Mouse (Mus musculus): ENCODE results near the gene Ehd1. TPM values are rescaled to one million over a fixed set of nuclear protein-coding genes. Genes with fewer than 3 reads are reported as not detected.

Gene Ehd1
- 10 to 100 TPM; 88.2 to 90.2 TPM for total RNA-seq (2021)
- long read RNA-seq, experiment 1, transcript Ehd1-201 (5 exons, 3,353 nt) = major isoform, 78 of 95 reads
- long read RNA-seq, experiment 1, partial matches to known transcripts = 4 of 95 reads
- long read RNA-seq, experiment 1, other reads (novel, unspliced or antisense) = 13 of 95 reads
- long read RNA-seq, experiment 2, transcript Ehd1-201 (5 exons, 3,353 nt) = major isoform, 169 of 196 reads
- long read RNA-seq, experiment 2, partial matches to known transcripts = 8 of 196 reads
- long read RNA-seq, experiment 2, other reads (novel, unspliced or antisense) = 19 of 196 reads

DNA sequence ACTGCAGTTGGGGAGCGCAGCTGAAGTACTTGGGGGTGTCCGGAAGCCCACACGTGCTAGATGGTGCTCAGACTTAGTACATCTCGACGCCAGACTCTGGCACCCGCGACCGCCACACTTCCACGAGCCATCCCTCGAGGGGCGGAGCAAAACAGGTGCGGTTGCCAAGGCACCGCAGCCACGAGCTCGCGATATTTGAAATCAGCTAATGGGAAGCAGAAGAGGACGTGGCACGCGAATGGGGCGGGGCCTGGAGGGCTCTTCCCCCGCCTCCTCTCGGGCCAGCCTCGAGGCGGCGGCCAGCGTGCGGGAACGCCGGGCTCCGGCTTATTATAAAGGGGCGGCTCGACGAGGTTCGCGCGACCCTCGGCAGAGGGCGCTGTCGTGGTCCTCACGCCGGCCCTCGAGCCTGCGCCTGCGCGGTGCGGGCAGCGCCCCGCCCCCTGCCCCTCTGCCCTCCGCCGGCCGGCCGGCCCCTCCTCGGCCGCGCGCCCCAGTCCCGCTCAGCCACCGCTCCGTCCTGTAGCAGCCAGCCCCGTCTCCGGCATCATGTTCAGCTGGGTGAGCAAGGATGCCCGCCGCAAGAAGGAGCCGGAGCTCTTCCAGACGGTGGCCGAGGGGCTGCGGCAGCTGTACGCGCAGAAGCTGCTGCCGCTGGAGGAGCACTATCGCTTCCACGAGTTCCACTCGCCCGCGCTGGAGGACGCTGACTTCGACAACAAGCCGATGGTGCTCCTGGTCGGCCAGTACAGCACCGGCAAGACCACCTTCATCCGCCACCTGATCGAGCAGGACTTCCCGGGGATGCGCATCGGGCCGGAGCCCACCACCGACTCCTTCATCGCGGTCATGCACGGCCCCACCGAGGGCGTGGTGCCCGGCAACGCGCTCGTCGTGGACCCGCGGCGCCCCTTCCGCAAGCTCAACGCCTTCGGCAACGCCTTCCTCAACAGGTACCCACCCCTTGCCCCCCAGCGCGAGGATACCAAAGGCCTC is at the start of gene Ehd1:
Ehd1 (plus strand) TSS at position 300 of the 996 bp plus-strand sequence.
- peak; percentile 91 to 96 for DNase-seq (ENCODE audit: low spot score in 2 of 2)

DNA sequence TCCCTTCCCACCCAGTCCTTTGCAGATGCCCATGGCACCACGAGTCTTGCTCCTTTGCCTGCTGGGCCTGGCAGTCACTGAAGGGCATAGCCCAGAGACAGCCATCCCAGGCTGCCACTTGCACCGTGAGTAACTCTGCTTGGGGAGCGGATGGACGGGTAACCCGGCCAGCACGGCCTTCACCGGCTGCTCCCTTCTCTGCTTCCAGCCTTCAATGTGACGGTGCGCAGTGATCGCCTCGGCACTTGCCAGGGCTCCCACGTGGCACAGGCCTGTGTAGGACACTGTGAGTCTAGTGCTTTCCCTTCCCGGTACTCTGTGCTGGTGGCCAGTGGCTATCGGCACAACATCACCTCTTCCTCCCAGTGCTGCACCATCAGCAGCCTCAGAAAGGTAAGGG is 49.8 kb upstream of the Ehd1 start:
- DNase-seq (ENCODE audit: low spot score in 2 of 2) = no peak

DNA sequence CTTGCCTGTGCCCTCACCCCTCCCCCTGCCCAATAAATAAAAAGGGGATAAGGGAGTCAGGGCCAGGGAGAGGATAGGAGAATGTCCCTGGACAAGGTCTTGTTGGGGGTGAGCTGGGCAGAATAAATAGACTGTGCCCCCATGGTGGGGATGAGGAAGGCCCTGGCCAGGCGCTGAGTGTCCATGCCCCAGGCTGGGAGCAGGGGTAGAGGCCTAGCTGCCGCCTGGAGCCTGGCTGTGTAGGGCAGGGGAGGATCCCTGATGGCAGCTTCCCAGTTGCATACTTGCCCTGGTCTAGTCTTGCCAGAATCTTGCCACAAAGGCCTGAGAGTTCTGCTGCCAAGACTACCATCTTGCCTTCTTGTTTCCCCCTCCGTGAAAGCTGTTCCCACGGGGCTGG is 48.7 kb upstream of the Ehd1 start:
- no peak for DNase-seq (ENCODE audit: low spot score in 2 of 2)

DNA sequence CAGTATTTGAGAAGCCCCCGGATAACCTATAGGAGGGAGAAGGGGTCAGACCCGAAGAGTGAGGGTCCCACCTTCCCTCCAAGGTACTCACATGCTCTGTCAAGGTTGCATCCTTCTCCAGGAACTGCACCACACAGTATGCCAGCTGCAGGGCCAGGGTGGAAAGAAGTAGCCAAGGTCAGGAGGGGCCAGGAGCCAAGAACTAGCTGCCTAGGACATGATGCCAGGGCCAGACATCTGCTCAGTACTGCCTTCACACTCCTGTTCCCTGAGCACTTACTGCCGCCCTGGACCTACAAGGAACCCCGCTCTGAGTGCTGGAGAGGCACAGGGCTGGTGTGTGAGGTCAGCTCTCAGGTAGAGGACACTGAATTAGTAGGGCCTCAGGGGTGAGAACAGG is 46.1 kb upstream of the Ehd1 start:
- peak in 1 of 2 experiments; percentile 47 for DNase-seq (ENCODE audit: low spot score in 2 of 2)

DNA sequence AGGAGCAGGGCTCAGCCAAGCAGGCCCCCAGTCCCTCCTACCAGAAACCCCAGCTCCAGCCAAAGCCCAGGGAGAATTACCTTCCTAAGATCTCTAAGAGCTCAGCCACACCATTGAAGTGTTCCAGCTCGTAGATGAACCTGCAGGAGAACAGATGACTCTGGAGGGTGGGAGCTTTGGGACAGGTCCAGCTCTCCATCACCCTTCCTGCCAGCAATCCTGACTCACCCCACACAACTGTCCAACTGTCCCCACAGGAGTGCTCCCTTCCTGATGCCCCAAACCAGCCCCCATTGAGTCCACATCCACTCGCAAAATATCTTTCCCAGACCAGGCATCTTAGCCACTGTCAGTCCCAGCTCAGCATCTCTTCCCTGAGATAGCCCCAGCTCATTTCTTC is 45.5 kb upstream of the Ehd1 start:
- DNase-seq (ENCODE audit: low spot score in 2 of 2) = no peak

DNA sequence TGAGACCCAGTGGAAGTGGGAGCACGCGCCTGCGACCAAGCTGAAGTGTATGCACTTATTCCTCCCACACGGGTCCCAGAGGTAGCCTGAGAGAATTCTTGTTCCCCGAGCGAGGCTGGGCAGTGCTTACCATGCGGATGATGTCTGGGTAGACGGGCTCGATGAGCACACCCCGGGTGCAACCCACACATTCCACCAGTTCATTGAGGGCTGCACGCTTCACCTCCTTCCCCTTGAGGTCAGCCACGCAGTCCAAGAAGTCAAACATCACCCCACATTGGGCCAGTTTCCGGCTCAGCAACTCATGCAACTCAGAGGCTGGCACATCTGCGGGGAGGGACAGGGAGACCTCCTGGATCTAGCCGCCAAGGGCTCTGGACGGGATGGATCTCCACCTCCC is 42.9 kb upstream of the Ehd1 start:
- DNase-seq (ENCODE audit: low spot score in 2 of 2) = no peak

DNA sequence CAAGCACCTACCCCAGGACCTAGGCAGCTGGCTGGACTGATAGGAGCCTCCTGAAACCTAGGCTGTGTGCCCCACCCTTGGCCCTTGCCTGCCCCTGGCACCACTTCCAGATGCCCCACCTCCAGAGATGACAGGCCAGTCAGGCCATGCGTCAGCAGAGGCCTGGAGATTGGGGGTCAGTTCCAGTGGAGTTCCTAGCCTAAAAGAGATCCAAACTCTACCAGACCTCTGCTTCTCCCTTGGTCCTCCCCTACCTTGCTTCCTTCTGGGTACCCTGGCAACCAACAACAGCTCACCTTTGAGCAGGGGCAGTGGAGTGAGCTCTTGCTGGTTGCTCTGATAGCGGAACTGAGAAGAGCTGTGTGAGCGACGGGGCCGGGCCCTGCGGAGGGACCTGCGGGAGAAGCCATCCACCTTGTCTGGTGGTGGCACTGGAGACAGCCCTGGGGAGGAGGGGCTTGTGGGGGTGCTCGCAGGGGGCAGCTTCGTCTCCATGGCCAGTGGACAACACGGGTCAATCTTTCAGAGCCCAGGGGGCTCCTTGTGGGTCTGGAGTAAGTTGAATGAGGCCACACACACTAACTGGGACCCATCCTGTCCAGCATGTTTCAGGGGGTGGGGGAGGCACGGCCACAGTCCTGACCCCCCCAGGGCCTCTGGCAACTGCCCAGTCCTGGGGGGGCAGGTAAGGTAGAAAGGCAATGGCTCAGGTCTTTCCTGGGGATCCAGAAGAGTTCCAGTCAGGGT is 42.0 kb upstream of the Ehd1 start:
- no peak for DNase-seq (ENCODE audit: low spot score in 2 of 2)

DNA sequence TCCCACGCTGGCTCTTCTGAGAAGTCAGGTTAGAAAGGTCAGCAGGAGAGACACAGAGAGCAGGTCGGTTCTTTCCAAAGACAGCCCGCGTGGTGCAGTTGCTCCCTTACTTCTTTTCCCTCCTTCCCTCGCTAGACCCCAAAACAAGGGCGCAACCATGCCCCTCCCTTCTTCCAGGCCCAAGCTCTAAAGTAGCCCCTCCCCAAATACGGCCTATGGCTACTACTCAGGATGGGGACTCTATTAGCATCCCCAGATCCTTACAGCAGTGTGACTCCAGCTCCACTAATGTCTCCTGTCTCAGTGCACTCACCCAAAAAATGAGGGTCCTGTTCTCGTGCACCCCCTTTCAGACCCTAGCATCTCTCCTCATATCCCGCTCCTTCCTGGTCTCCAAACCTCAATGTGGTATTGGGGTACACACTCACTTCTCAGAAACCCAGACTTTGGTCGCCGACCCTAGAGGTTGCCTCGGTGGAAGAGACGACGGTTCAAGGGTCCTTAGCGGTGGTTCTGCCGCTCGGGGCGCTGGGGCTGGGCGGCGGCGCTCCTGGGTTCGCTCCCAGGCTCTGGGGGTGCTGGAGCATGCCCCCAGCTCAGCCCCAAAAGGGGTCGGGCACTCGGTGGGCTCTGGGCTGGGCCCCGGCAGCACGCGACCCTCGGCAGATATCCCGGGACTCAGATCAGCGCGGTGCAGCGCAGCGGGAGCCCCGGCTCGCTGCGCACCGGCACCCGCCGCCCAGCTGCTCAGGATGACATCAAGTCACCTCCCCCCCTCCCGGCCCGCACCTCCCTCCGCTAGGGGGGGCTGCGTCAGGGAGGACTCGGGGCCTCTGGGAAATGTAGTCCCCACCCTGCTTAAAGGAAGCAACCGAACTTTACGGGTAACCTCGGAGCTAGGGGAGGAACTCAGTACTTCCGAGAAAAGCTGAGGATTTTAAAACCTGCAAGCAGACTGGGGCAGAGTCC is 41.2 kb upstream of the Ehd1 start, which contains the start of gene Ppp2r5b:
Ppp2r5b (minus strand) TSS at position 789 of the 969 bp plus-strand sequence.
- DNase-seq (ENCODE audit: low spot score in 2 of 2) = peak; percentile 79 to 96

DNA sequence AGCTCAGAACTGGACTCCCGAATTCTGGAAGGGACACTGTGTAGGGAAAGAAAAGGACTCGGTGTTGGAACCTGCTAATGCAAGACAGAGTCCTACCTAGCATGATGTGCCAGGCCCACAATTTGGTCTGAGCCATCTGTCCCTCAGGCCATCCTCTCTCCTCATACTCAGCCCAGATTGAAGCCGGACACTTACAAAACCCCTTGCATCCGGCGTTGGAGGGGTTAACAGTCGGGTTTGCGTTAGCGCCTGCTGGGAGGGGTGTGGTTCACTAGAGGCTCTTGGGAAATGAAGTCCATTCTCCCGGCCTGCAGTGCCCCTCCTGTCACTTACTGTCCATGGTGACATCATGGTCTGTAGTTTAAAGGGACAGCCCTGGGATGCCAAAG is 40.5 kb upstream of the Ehd1 start:
- peak; percentile 67 to 79 for DNase-seq (ENCODE audit: low spot score in 2 of 2)

DNA sequence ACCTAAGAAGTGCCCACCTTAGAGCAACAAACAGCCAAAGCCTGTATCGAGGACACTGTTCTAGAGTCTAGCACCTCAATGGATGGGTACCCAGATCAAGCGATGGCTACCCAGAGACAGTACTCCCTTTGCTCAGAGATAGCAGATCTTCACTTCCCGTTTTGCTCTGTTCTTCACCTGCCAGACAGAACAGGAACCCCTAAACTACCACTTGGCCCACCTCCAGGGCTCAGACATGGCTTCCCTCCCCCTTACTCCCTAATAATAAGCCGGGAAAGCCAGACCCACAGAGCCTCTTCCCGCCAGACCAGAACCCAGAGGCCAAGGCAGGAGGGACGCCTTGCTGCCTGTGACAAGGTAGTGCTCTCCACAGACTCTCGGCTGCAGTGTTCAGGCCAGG is 39.7 kb upstream of the Ehd1 start:
- DNase-seq (ENCODE audit: low spot score in 2 of 2) = no peak

DNA sequence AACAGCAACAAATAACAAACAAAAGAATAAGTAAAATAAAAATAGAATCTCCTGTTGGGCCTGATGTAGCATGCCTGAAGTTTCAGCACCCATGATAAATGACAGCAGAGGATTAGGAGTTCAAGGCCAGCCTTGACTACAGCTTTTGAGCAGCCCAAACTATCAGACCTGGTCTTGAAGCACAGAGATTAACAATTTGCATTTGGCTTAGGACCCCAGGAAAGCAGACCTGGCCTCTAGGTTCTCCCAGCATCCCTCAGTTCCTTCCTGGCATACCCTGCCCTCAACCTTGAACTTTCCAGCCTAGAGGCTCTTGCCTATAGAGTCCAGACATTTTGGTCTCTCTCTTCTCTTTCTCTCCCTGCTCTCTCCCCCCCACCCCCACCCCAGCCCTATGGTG is 37.8 kb upstream of the Ehd1 start:
- no peak for DNase-seq (ENCODE audit: low spot score in 2 of 2)

DNA sequence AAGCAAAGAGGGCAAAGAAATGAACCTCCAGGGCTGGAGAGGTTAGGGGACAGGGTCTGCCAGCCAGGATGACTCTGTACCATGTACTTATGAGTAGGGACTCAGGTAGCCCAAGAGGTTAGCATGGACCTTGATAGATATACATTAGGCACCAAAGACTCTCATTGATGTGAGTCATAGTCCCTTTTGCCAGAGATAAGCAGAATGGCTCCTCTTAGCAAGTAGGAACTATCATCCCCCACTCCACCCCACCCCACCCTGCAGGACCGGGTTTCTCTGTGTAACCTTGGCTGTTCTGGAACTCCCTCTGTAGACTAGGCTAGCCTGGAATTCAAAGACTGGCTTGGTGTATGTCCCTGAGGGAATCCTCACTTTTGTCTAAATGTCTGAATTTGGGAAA is 36.4 kb upstream of the Ehd1 start:
- no peak for DNase-seq (ENCODE audit: low spot score in 2 of 2)

DNA sequence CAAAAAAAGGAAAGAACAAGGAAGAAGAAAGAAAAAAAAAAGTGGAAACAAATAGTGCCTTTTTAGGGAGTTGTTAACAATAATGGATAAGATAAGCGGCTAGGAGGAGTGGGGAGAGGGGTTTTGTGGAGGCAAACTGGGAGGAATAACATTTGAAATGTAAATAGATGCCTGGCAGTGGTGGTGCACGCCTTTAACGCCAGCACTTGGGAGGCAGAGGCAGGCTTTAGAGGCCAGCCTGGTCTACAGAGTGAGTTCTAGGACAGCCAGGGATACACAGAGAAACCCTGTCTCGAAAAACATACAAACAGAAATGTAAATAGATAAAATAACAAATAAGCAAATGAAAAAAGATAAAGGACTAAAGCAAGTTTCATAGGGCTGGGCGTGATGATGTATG is 35.8 kb upstream of the Ehd1 start:
- DNase-seq (ENCODE audit: low spot score in 2 of 2) = no peak

DNA sequence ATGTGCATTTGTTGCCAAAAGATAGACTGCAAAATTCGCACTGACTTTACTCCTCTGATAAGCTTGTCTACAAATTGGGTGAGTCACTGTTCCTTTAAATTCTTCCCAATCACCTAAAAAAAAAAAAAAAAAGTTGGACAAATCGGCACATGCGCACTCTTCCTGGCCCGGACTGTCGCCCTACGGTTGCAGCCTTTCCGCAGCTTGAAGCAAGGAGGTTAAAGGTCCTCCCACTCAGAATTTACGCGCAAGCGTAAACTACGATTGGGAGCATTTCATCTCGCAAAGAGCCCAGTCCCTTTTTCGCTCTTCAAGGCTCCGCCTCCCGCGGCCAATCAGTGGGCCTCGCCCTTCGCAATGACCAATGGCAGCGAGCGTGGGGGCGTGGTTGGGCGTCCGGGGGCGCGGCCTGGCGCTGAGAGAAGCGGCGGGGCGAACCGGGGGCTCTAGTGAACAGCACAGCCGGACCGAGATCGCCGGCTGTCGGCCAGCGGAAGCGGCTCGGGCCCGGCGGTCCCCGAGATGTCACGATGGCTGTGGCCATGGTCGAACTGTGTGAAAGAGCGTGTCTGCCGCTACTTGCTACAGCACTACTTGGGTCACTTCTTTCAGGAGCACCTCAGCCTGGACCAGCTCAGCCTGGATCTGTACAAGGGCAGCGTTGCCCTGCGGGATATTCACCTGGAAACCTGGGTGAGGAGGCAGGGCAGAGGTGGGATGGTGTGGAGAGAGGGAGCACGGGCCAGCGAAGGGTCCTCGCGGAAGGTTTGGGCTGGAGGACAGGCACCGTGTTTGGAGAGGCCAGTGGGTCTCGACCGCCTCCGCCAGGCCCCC is 35.0 kb upstream of the Ehd1 start, which contains the start of gene Atg2a:
Atg2a (plus strand) TSS at position 395 of the 834 bp plus-strand sequence.
- DNase-seq (ENCODE audit: low spot score in 2 of 2) = peak; percentile 92 to 96

DNA sequence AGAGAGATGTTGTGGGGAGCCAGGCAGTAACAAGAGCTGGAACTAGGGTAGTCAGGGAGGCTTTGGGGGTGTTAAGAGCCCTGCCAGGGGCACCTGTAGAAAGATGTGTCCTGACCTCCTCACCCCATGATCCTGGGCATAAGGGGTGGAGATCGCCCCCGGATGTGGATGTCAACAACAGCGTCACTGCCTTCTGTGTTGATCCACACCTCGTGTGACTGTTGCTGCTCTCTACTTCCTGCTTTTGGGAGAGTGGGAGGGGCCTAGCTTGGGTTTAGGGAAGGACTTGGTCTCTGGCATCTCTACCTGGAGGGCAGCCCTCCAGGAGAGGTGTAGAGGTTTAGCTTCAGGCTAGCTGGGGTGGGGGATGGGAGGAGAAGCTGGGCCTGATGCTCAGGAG is 34.2 kb upstream of the Ehd1 start:
- no peak for DNase-seq (ENCODE audit: low spot score in 2 of 2)

DNA sequence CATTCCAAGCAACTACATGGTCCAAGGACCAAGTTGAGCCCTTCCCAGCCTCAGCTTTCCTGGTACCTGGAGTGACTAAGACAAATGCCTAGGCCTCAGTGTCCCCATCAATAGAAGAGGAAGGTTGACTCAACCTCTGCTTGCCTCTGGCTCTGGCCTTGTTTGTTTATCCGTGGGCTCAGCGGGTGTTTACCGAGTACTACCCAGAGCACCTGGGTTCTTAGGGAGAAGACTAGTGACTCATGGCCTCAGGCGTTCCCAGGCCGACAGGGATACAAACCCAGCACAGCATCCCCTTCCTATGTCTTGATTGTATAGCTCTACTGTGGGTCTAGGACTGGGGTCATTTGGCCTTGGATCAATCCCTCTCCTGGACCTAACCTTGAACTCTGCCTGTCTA is 33.3 kb upstream of the Ehd1 start:
- no peak for DNase-seq (ENCODE audit: low spot score in 2 of 2)

DNA sequence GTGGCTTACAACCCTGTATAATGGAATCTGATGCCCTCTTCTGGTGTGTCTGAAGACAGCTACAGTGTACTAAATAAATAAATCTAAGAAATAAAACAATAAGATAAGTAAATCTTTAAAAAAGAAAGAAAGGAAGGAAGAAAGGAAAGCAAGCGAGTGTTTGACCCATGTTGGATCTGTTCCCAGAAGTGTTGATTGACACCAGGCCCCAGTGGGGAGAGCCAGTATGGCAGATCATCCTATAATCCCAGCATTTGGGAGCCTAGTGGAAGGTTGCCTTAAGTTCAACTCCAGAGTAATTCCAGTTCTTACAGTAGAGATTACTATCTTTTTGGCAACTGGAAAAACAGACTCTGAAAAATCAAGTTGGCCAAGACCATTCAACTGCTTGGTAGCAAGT is 30.7 kb upstream of the Ehd1 start:
- no peak for DNase-seq (ENCODE audit: low spot score in 2 of 2)

DNA sequence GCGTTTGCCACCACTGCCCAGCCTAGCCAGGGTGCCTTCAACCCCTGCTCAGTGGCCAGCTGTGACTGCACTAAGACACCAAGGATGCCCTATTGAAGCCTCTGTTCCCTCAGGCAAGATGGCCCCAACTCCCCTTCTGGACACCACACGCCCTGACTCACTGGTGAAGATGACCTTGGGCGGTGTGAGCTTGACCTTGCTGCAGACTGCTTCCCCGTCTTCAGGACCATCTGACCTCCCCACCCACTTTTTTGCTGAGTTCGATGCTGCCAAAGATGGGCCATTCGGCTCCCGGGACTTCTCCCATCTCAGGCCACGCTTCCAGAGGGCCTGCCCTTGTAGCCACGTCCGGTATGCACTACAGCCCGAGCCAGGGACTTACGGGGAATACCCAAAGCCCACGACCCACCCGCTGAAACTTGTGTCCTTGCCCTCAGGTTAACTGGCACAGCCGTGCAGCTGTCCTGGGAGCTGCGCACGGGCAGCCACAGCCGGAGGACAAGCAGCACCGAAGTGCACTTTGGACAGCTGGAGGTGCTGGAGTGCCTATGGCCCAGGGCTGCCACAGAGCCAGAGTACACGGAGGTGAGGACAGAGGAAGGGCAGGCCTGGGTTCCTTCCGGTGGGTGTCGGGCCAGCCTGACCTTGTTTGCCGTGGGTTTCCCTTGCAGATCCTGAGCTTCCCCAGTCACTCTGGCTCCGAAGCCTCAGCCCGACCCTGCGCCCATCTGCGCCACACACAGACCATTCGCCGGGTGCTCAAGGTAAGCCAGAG is 28.8 kb upstream of the Ehd1 start:
- DNase-seq (ENCODE audit: low spot score in 2 of 2) = no peak

DNA sequence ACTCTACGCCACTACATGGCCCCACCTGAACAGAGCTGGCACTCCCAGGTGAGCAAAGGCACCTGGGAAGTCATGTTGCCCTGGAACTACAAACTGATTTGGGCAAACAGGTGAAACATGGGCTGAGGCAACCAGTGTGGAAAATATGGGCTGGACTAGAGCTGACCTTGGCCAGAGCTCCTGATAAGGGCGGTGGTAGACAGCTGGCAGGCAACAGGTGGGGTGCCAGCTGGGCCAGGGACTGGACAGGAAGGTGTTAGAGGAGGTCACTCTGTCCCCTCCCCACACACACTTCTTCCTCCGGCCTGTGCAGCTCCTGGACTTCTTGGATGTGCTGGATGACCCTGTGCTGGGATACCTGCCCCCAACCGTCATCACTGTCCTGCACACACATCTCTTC is 23.5 kb upstream of the Ehd1 start:
- DNase-seq (ENCODE audit: low spot score in 2 of 2) = no peak

Measured in adrenal gland, postnatal 4 days (tissue).